Mouse (Mus musculus): ENCODE measurements around the gene Ovol1.

The Ovol1 gene

DNA sequence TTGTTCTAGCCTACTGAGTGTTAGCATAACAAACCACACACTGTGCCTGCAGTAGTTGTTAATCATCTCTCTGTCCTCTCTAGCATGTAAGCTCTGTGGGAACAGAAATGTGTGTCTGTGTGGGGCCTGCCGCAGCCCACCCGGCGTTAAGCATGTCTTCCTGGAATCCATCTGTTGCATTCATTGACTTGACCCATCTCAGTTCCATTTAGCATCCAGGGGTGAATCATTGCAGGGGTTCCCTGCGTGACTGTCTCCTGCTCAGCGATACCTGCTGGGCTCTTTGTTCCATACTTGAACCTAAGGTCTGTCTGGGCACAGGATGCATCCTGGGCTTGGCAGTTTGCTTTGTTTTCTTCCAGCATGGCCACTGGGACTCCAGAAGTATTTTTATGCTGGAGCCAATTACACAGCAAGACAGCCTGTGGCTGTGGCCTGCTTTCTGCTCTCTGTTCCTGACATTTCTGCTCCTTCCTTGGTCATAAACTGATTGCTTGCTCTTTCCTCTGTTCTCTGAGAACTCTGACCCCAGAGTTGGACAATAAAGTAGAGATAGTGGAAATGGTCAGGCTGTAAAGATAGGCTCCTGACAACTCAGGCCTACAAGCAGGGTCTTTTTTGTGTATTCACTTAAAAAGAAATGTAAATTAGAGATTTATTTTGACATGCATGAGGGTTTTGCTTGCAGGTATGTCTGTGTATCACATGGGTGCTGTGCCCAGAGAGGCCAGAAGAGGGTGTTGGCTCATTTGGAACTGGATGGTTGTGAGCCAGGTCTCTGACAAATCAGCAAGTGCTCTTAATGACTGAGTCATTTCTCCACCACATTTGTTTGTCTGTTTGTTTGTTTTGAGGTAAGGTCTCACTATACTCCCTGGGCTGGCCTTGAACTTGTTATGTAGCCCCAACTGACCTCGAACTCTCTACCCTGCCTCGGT lies 44.3 kb downstream of the Ovol1 start:
- peak in 1 of 2 experiments; percentile 21 for DNase-seq

- no peak for DNase-seq
Measured at GRCm38 (mm10) chr19:5513005-5513349, 47.5 kb downstream of the Ovol1 start.

- no peak for DNase-seq
Measured at GRCm38 (mm10) chr19:5512091-5513004, 48.1 kb downstream of the Ovol1 start.

- peak in 1 of 2 experiments; percentile 21 for DNase-seq
Measured at GRCm38 (mm10) chr19:5511074-5511632, 49.3 kb downstream of the Ovol1 start.

- peak; percentile 98 to 99 for DNase-seq
Measured at GRCm38 (mm10) chr19:5510031-5511026, 50.1 kb downstream of the Ovol1 start, which contains the start of gene Snx32. Gene Snx32, minus strand, starts transcription at chr19:5510538.

- DNase-seq: no peak
Measured at GRCm38 (mm10) chr19:5503687-5504086, 56.8 kb downstream of the Ovol1 start, which contains the start of gene 1700020D05Rik. Gene 1700020D05Rik, minus strand, starts transcription at chr19:5503787.

- DNase-seq: no peak
Measured at GRCm38 (mm10) chr19:5500330-5500875, 60.0 kb downstream of the Ovol1 start.
